Mouse (Mus musculus): ENCODE measurements around the gene Ppwd1. TPM values are rescaled to one million over a fixed set of nuclear protein-coding genes. Genes with fewer than 3 reads are reported as not detected.
A peak's percentile ranks its signal among the peaks of the same experiment; 100 is the strongest.
"Not testable (repeated sequence)": the region's sequence is repeated elsewhere in the genome, so short reads cannot be mapped to it uniquely, and the experiment has no call there.

Gene Ppwd1
- polyA plus RNA-seq (2012; rRNA removed) = 6.9 and 7.4 TPM in 2 replicates

DNA sequence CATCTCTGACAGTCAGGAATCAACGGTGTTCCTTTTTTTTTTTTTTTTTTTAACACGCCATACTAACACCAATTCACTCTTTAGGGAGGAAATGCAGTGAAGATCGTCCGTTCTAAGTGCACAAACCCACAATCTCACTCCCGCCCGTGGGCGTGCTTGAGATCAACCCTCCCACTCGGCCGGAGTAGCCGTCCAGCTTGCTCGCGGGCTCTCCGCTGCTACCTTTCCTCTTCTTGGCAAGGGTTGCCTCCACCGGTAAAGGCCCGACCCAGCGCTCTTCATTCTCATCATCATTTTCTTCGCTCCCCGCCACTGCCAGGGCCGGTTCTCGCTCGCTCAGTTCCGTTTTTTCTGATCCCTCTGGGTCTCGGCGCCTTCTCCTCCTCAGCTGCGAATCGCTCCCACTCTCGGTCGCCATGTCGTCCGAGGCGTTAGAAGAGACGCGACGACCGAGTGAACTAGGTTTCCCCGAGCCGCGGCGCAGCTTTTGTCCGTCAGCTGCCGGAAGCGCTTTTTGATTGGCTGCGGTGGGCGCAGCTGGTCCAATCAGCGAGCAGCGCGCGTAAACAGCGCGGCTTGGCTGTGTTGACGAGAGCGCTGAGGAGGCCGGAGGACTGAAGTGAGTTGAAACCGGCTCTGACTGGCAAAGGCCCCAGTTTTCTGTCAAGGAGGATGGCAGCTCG is at the start of gene Ppwd1, which contains the start of gene Cenpk:
Gene Ppwd1, minus strand, starts transcription at position 460 of the 683 bp plus-strand sequence.
Gene Cenpk, plus strand, starts transcription at position 228 of the 683 bp plus-strand sequence.
- peaks cover 2% of the 10 kb centered on the region; the same call in 1 of the 2 replicates for H3K4me1 ChIP-seq (ENCODE audit: control insufficient read depth, insufficient read depth, low read length)
- H3K4me3 ChIP-seq (ENCODE audit: insufficient read depth, low read length) = peak within 1 kb of the TSS; percentile 51
- peak within 1 kb of the TSS; percentile 39; the same call in 1 of the 2 replicates for H3K27ac ChIP-seq (ENCODE audit: insufficient read depth, low read length)
- peak; percentile 89 for TF ChIP-seq POLR2A (IDR thresholded peaks at IDR 0.05; ENCODE audit: extremely low read depth, insufficient read depth, low read length)
- TF ChIP-seq CTCF (IDR thresholded peaks at IDR 0.05; ENCODE audit: extremely low read depth, insufficient read depth, low read length) = no peak

DNA sequence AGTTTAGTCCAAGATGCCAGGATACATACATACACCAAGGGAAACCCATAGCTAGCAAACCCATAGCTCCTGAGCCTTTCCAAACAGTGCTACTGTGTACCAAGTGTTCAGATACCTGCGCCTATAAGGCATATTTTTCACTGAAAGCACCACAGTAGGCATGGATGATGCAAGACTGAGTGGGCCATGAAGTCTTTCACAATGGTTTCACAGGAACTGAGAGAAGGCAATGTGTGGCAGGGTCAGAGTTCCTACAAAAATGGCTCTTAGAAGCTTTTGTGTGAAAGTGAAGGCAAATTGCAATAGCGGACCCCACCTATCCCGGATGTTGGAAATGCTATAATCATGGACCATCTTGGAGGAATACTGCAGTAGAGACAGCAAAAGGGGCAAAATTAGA is 30.4 kb upstream of the Ppwd1 start:
- Histone ChIP-seq H3K4me3 (ENCODE audit: insufficient read depth, low read length) (no peak overlapping the region), H3K27ac (ENCODE audit: insufficient read depth, low read length) (no peak overlapping the region), H3K4me1 (ENCODE audit: control insufficient read depth, insufficient read depth, low read length) (no peaks in the 10 kb centered on the region)
- TF ChIP-seq CTCF (IDR thresholded peaks at IDR 0.05; ENCODE audit: extremely low read depth, insufficient read depth, low read length) = no peak
- no peak for TF ChIP-seq POLR2A (IDR thresholded peaks at IDR 0.05; ENCODE audit: extremely low read depth, insufficient read depth, low read length)

DNA sequence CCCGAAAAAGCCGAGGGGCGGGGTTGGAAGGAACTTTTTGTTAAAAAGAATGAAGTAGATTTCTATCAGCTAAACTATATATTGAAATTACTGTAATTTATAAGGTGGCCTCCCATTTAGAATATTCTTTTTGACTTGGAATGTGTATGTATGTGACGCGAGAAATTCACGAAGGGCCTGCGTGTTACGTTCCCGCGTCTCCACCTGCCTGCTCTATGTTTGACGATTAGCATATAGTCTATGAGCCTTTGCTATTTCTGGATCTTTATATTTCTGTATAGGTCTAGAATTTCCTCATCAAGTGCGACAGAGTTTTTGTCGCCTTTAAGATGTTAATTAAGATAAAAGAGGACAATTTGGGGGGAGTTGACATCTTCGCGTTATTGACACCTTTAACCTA is 538 bp upstream of the Ppwd1 start:
- H3K4me3 ChIP-seq (ENCODE audit: insufficient read depth, low read length) = peak overlapping the region; percentile 51
- peaks cover 2% of the 10 kb centered on the region; the same call in 1 of the 2 replicates for H3K4me1 ChIP-seq (ENCODE audit: control insufficient read depth, insufficient read depth, low read length)
- TF ChIP-seq CTCF (IDR thresholded peaks at IDR 0.05; ENCODE audit: extremely low read depth, insufficient read depth, low read length) = no peak
- no peak overlapping the region for H3K27ac ChIP-seq (ENCODE audit: insufficient read depth, low read length)

DNA sequence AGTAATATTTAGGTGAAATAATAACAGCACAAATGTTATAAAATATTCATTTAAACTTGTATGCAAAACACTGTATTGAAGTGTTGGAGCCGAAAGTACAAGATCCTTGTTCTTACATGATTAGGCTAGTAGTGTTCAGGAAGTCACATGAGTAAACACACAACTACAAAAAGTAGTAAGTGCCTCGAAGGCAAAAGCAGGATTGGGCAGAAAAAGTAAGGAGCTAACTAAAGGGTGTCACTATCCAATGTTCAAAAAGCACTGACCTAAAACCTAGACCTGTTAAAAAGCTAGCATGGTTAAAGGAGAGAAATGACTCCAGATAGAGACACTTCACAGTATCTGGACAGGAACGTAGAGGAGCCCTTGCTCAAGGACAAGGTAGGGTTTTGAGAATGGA is 1.2 kb downstream of the Ppwd1 start:
- TF ChIP-seq POLR2A (IDR thresholded peaks at IDR 0.05; ENCODE audit: extremely low read depth, insufficient read depth, low read length) = no peak
- TF ChIP-seq CTCF (IDR thresholded peaks at IDR 0.05; ENCODE audit: extremely low read depth, insufficient read depth, low read length) = no peak
- Histone ChIP-seq H3K4me1 (ENCODE audit: control insufficient read depth, insufficient read depth, low read length) (peaks cover 2% of the 10 kb centered on the region; the same call in 1 of the 2 replicates), H3K27ac (ENCODE audit: insufficient read depth, low read length) (no peak overlapping the region), H3K4me3 (ENCODE audit: insufficient read depth, low read length) (peak overlapping the region; percentile 51; the same call in 1 of the 2 replicates)

DNA sequence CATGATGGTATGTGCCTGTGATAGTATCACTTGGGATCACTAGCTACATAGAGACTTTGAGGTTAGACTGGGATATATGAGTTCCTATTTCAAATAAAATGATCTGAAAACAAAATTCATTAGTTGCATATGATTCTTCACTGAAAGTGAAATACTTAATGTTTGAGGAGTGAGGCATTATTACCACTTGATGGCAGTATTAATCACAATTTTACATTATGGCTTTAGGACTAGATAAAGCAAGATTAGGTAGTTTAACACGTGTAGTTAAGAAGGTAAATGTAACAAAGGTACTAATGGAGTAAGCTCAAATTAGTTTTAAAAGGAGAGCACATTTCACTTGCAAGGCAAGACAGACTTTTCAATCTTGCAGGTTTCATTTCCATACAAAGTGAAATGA is 24.3 kb downstream of the Ppwd1 start:
- no peaks in the 10 kb centered on the region for H3K4me1 ChIP-seq (ENCODE audit: control insufficient read depth, insufficient read depth, low read length)
- H3K27ac ChIP-seq (ENCODE audit: insufficient read depth, low read length) = no peak overlapping the region
- TF ChIP-seq POLR2A (IDR thresholded peaks at IDR 0.05; ENCODE audit: extremely low read depth, insufficient read depth, low read length) (no peak), CTCF (IDR thresholded peaks at IDR 0.05; ENCODE audit: extremely low read depth, insufficient read depth, low read length) (no peak)
- H3K4me3 ChIP-seq (ENCODE audit: insufficient read depth, low read length) = no peak overlapping the region

DNA sequence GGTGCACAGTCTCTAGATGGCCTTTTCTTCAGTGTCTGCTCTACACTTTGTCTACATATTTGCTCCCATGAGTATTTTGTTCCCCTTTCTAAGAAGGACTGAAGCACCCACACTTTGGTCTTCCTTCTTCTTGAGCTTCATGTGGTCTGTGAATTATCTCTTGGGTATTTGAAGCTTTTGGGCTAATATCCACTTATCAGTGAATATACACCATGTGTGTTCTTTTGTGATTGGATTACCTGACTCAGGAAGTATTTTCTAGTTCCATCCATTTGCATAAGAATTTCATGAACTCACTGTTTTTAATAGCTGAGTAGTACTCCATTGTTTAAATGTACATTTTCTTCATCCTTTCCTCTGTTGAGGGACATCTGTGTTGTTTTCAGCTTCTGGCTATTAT is 32.8 kb downstream of the Ppwd1 start:
- not testable (repeated sequence) for H3K4me3 ChIP-seq (ENCODE audit: insufficient read depth, low read length); H3K4me1 ChIP-seq (ENCODE audit: control insufficient read depth, insufficient read depth, low read length); H3K27ac ChIP-seq (ENCODE audit: insufficient read depth, low read length)

DNA sequence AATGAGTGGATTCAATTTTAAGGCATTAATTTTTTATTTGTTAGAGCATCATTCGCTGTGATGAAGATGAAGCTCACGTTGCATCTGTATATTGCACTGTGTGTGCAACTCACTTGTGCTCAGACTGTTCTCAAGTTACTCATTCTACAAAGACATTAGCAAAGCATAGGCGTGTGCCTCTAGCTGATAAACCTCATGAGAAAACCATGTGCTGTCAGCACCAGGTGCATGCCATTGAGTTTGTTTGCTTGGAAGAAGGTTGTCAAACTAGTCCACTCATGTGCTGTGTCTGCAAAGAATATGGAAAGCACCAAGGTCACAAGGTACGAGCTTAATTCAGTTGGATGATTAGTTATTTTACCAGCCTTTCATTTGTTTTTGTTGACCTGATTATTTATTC is 41.3 kb downstream of the Ppwd1 start:
- TF ChIP-seq CTCF (IDR thresholded peaks at IDR 0.05; ENCODE audit: extremely low read depth, insufficient read depth, low read length) (no peak), POLR2A (IDR thresholded peaks at IDR 0.05; ENCODE audit: extremely low read depth, insufficient read depth, low read length) (no peak)
- no peak overlapping the region for H3K4me3 ChIP-seq (ENCODE audit: insufficient read depth, low read length)
- H3K27ac ChIP-seq (ENCODE audit: insufficient read depth, low read length) = no peak overlapping the region
- H3K4me1 ChIP-seq (ENCODE audit: control insufficient read depth, insufficient read depth, low read length) = no peaks in the 10 kb centered on the region

DNA sequence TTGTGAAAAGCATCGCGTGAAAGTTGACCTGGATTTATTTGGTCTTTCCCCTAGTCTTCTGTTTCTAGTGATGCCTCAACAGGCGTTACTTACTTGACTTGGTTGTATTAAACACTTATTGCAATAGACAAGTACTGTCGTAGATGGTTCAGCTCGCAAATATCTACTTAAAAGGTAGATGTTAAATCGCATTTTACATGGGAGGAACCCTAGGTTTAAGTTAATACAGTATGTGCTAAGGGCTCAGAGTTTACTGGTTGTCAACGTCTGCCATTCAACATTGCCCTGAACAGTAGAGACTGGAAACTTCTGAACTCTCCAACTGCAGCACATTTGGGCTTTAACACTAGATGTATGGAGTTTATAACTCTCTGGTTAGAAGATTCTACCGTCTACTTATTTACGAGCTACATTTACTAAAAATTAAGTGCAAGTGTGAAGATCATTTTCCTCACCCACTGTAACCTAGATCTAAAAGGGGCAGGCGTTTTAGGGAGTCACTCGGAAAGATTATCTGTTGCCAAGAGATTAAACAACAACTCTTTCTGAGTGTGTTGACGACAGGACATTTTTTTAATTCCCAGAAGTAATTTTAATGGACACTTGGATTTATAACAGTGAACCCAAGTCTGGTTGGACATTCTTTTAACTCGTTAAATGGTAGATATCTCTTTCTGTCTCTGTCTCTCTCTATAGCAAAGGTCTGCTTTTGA is 49.3 kb downstream of the Ppwd1 start:
- Histone ChIP-seq H3K27ac (ENCODE audit: insufficient read depth, low read length) (peak overlapping the region; percentile 38; the same call in 1 of the 2 replicates), H3K4me1 (ENCODE audit: control insufficient read depth, insufficient read depth, low read length) (no peaks in the 10 kb centered on the region; the same call in 1 of the 2 replicates), H3K4me3 (ENCODE audit: insufficient read depth, low read length) (peak overlapping the region; percentile 74)
- no peak for TF ChIP-seq CTCF (IDR thresholded peaks at IDR 0.05; ENCODE audit: extremely low read depth, insufficient read depth, low read length)
- no peak for TF ChIP-seq POLR2A (IDR thresholded peaks at IDR 0.05; ENCODE audit: extremely low read depth, insufficient read depth, low read length)

DNA sequence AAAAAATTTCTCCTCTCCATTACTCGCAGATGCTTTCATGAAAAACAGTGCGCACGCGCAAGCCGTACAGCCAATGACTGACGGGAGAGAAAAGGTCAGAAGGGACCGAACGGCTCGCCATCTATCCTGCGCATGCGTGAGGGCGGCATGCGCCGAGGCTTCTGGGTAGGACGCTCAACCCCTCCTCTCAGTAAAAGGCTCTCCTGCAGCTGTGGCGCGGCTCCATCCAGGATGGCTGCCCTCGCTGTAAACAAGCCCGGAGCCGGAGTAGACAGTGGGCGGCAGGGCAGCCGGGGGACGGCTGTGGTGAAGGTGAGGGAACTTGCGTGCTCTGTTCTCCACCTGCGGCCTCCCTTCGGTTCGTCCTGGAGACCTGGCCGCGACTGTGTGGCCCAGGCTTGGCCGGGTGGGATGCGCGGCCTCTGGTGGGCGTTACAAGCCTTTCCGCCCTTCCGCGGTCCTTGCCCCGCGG is 50.0 kb downstream of the Ppwd1 start, which contains the start of gene Trim23:
Gene Trim23, plus strand, starts transcription at position 148 of the 472 bp plus-strand sequence.
- H3K4me3 ChIP-seq (ENCODE audit: insufficient read depth, low read length) = peak within 1 kb of the TSS; percentile 74
- no peaks in the 10 kb centered on the region; the same call in 1 of the 2 replicates for H3K4me1 ChIP-seq (ENCODE audit: control insufficient read depth, insufficient read depth, low read length)
- H3K27ac ChIP-seq (ENCODE audit: insufficient read depth, low read length) = peak within 1 kb of the TSS; percentile 38; the same call in 1 of the 2 replicates
- TF ChIP-seq POLR2A (IDR thresholded peaks at IDR 0.05; ENCODE audit: extremely low read depth, insufficient read depth, low read length) = peak; percentile 97
- no peak for TF ChIP-seq CTCF (IDR thresholded peaks at IDR 0.05; ENCODE audit: extremely low read depth, insufficient read depth, low read length)

All from cortical plate, adult 2 months (tissue).